Mouse (Mus musculus) intestine, embryonic 15.5 days (tissue): Measurements from ENCODE around the gene Hoxb9. TPM values are rescaled to one million over a fixed set of nuclear protein-coding genes. Genes with fewer than 3 reads are reported as not detected.

ENCODE experiments used
- ATAC-seq: fragments of 200-750 bp; cut with Nextera tagmentation; 2 replicates; pipeline ENCODE4 v1.8.0; 2017; ENCODE audit warnings: moderate TSS enrichment, moderate library complexity
- H3K27ac ChIP-seq: fragments of 300-500 bp; sonication (generic); 2 replicates; pipeline ENCODE4 v1.5.1; 2015; ENCODE audit warnings: mild to moderate bottlenecking, inconsistent platforms
- H3K27me3 ChIP-seq: fragments of 300-500 bp; sonication (generic); replicated peaks from 2 replicates; pipeline ENCODE4 v1.6.1; 2015; ENCODE audit warnings: inconsistent platforms
- H3K36me3 ChIP-seq: fragments of 300-500 bp; sonication (generic); 2 replicates; pipeline ENCODE4 v1.6.1; 2015; ENCODE audit warnings: inconsistent platforms
- H3K4me1 ChIP-seq: fragments of 300-500 bp; sonication (generic); replicated peaks from 2 replicates; pipeline ENCODE4 v1.6.1; 2015; ENCODE audit warnings: inconsistent platforms
- H3K4me2 ChIP-seq: fragments of 300-500 bp; sonication (generic); replicated peaks from 2 replicates; pipeline ENCODE4 v1.6.1; 2015; ENCODE audit warnings: mild to moderate bottlenecking, inconsistent platforms
- H3K4me3 ChIP-seq: fragments of 300-500 bp; sonication (generic); replicated peaks from 2 replicates; pipeline ENCODE4 v1.5.1; 2015; ENCODE audit warnings: inconsistent platforms
- H3K9ac ChIP-seq: fragments of 300-500 bp; sonication (generic); 2 replicates; pipeline ENCODE4 v1.6.1; 2015; ENCODE audit warnings: inconsistent platforms
- H3K9me3 ChIP-seq: fragments of 300-500 bp; sonication (generic); 2 replicates; pipeline ENCODE4 v1.6.1; 2016; ENCODE audit warnings: inconsistent platforms
- WGBS: fragments of 180-500 bp; shearing (Covaris S2); methylation state at CpG from one replicate; pipeline ENCODE4 v1.1.7; 2015; 5-methylcytosine and 5-hydroxymethylcytosine counted together
- polyA plus RNA-seq: library from polyadenylated mRNA; unstranded; fragments of >200 nt; fragmentation: Nextera tagmentation; extraction: Ambion mirVana; gene quantifications from 2 replicates; pipeline ENCODE4 v1.2.1, GENCODE M21; 2015

The Hoxb9 gene
- polyA plus RNA-seq, 1 experiment from 2014 or later, result 1.2 TPM

DNA sequence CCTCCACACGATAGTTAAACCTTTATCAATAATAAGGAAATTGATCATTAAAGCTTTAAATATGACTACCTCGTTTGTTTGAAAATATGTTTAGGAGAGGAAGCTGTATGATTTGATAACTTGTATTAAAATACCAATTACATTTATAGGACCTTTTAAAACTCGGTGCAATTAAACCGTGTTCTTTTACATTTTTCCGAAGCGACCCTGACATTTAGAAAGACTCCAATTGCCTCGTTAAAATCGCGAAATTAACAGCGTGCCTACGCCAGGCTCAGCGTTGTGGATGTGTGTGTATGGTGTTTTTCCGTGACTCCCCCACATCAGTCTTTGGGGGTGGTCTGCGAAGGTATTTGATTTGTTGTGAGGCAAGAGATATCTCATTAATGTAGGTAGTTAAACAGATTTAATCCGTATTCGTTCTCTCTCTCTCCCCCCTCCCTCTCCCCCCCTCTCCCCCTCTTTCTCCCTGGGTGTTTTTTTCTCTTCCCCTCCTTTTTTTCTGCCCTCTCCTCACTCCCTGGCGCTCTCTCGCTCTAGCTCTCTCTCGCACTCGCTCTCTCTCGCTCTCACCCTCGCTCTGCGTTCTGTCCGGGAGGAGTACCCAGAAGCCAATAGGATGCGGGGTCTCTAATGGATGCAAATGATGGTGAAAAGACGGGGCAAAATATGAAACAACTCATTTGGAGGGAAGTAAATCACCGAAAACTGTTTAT lies 10.8 kb downstream of the Hoxb9 start, which contains the start of gene Hoxb8:
Gene Hoxb8 (plus strand): TSS at position 51 of the 716 bp plus-strand sequence.
- no peak for ATAC-seq
- H3K9me3 ChIP-seq, result no peaks in the 10 kb centered on the region
- peak within 1 kb of the TSS; percentile 64; the same call in 1 of the 2 replicates for H3K9ac ChIP-seq
- no peak within 1 kb of the TSS for H3K27ac ChIP-seq
- 4% methylated on average over 27 of the region's 27 CpGs for WGBS
- H3K36me3 ChIP-seq, result no peaks in the 10 kb centered on the region
- H3K4me3 ChIP-seq, result peak within 1 kb of the TSS; percentile 54
- H3K4me1 ChIP-seq, result peaks cover 26% of the 10 kb centered on the region
- H3K27me3 ChIP-seq, result peaks cover 54% of the 10 kb centered on the region
- H3K4me2 ChIP-seq, result peak within 1 kb of the TSS; percentile 81

DNA sequence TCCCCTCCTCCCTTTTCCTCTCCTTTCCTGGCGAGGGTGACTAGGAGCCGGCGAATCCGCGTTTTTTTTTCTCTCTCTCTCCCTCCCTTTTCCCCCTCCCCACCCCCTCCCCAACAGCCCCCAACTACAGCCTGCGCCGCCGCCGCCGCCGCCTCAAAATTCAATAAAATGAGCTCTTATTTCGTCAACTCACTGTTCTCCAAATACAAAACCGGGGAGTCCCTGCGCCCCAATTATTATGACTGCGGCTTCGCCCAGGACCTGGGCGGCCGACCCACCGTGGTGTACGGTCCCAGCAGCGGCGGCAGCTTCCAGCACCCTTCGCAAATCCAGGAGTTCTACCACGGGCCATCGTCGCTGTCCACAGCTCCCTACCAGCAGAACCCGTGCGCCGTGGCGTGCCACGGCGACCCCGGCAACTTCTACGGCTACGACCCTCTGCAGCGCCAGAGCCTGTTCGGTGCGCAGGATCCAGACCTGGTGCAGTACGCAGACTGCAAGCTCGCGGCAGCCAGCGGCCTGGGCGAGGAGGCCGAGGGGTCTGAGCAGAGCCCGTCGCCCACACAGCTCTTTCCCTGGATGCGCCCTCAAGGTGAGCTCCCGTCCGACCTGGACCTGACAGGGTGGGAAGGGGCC lies 11.7 kb downstream of the Hoxb9 start:
- under 1% methylated on average over 49 of the region's 49 CpGs for WGBS
- ATAC-seq, result no peak
- H3K4me3 ChIP-seq, result peak overlapping the region; percentile 54
- H3K4me2 ChIP-seq, result peak overlapping the region; percentile 81
- H3K27ac ChIP-seq, result peak overlapping the region; percentile 77
- peaks cover 23% of the 10 kb centered on the region for H3K4me1 ChIP-seq
- H3K27me3 ChIP-seq, result peaks cover 51% of the 10 kb centered on the region
- H3K9me3 ChIP-seq, result no peaks in the 10 kb centered on the region
- peak overlapping the region; percentile 64 for H3K9ac ChIP-seq
- no peaks in the 10 kb centered on the region for H3K36me3 ChIP-seq

DNA sequence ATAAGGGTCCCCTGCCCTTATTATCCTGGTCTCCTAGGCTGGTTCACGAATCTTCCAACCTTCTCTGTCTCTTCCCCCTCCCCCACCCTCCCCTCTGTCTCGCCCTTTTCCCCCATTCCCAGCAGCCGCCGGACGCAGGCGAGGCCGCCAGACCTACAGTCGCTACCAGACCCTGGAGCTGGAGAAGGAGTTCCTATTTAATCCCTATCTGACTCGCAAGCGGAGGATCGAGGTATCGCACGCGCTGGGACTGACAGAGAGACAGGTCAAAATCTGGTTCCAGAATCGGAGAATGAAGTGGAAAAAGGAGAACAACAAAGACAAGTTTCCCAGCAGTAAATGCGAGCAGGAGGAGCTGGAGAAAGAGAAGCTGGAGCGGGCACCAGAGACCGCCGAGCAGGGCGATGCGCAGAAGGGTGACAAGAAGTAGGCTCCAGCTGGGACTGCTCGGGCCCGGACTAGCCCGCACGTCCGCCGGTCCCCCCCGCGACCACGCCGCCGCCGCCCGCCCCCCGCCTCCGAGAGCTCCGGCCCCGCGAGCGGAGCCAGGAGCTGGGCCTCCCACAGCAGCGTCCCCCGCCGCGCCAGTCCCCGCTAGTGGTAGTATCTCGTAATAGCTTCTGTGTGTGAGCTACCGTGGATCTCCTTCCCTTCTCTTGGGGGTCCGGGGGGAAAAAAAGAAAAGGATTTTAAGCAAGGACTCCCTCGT lies 12.9 kb downstream of the Hoxb9 start:
- H3K27ac ChIP-seq, result peak overlapping the region; percentile 91
- no peaks in the 10 kb centered on the region for H3K36me3 ChIP-seq
- peak overlapping the region; percentile 81 for H3K4me2 ChIP-seq
- peak overlapping the region; percentile 54 for H3K4me3 ChIP-seq
- peaks cover 18% of the 10 kb centered on the region for H3K4me1 ChIP-seq
- H3K9me3 ChIP-seq, result no peaks in the 10 kb centered on the region
- 2% methylated on average over 49 of the region's 49 CpGs for WGBS
- peak overlapping the region; percentile 64 for H3K9ac ChIP-seq
- peaks cover 53% of the 10 kb centered on the region for H3K27me3 ChIP-seq
- peak; percentile 37 for ATAC-seq

DNA sequence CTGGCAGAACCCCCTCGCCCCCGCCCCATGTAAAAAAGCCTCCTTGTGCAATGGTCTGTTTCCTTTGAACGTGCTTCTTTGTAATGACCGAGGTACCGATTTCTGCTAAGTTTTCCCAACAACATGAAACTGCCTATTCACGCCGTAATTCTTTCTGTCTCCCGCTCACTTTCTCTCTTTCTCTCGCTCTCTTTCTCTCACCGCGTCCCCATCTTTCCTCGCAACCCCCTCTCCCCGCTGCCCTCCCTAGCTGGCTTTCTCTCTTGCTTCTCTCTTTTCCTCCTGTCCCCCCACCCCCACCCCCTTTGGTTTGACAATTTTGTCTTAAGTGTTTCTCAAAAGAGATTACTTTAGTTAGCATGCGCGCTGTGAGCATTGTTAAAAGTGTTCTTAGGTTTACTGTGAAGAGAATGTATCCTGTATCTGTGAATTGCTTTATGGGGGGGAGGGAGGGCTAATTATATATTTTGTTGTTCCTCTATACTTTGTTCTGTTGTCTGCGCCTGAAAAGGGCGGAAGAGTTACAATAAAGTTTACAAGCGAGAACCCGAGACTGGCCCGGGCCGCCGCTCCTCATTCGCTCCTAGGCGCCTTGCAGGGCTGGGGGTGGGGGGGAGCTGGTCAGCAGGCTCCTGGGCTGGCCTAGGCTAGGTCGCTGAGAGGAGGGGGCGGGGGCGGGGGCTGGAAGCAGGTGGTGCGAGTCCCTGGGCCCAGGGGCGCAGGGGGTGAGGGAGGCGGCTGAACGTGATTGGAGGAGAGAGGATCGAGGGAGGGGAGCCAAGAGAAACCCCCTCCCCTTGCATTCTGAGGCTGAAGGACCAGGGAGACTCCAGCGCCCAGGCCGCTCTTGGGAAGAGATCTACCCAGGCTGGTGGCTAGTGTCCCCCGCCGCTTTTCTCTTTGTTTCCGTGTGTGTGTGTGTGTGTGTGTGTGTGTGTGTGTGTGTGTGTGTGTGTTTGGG lies 13.8 kb downstream of the Hoxb9 start:
- peak; percentile 83 for ATAC-seq
- no peaks in the 10 kb centered on the region for H3K36me3 ChIP-seq
- peak overlapping the region; percentile 91 for H3K27ac ChIP-seq
- peaks cover 17% of the 10 kb centered on the region for H3K4me1 ChIP-seq
- no peaks in the 10 kb centered on the region for H3K9me3 ChIP-seq
- peak overlapping the region; percentile 81 for H3K4me2 ChIP-seq
- WGBS, result 1% methylated on average over 37 of the region's 37 CpGs
- peak overlapping the region; percentile 64 for H3K9ac ChIP-seq
- H3K4me3 ChIP-seq, result peak overlapping the region; percentile 54
- peaks cover 49% of the 10 kb centered on the region for H3K27me3 ChIP-seq

GRCm38 (mm10) chr11:96285771-96286738 lies 14.8 kb downstream of the Hoxb9 start, which contains the start of gene Hoxb7:
Gene Hoxb7 (plus strand): TSS chr11:96286623.
- H3K27me3 ChIP-seq, result peaks cover 48% of the 10 kb centered on the region
- no peaks in the 10 kb centered on the region for H3K36me3 ChIP-seq
- H3K4me1 ChIP-seq, result peaks cover 17% of the 10 kb centered on the region
- peak within 1 kb of the TSS; percentile 91 for H3K27ac ChIP-seq
- peak within 1 kb of the TSS; percentile 74 for H3K9ac ChIP-seq
- peak within 1 kb of the TSS; percentile 54 for H3K4me3 ChIP-seq
- ATAC-seq, result no peak; the same call in 1 of the 2 replicates
- H3K9me3 ChIP-seq, result no peaks in the 10 kb centered on the region
- under 1% methylated on average over 43 of the region's 43 CpGs for WGBS
- H3K4me2 ChIP-seq, result peak within 1 kb of the TSS; percentile 81

DNA sequence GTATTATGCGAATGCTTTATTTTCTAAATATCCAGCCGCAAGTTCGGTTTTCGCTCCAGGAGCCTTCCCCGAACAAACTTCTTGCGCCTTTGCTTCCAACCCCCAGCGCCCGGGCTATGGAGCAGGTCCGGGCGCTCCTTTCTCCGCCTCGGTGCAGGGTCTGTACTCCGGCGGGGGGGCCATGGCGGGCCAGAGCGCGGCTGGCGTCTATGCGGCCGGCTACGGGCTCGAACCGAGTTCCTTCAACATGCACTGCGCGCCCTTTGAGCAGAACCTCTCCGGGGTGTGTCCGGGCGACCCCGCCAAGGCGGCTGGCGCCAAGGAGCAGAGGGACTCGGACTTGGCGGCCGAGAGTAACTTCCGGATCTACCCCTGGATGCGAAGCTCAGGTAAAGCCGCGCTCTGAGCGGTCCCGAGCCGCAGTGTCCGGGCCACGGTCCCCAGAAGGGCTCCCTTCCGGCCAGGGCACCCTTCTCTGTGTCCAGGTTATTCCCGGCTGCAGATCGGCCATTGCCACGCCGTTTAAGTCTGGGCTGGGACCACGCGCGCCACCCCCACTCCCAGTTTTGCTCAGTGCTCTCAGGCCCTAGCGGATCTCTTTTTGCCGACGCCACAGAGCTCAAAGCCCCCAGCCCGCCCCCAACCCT lies 15.6 kb downstream of the Hoxb9 start:
- Histone ChIP-seq H3K4me3 (peak overlapping the region; percentile 54), H3K9ac (peak overlapping the region; percentile 74), H3K27ac (peak overlapping the region; percentile 91), H3K27me3 (peaks cover 46% of the 10 kb centered on the region), H3K4me2 (peak overlapping the region; percentile 81), H3K4me1 (peaks cover 17% of the 10 kb centered on the region), H3K36me3 (no peaks in the 10 kb centered on the region), H3K9me3 (no peaks in the 10 kb centered on the region)
- no peak for ATAC-seq
- 1% methylated on average over 55 of the region's 55 CpGs for WGBS

GRCm38 (mm10) chr11:96287411-96287810 lies 16.2 kb downstream of the Hoxb9 start:
- H3K4me3 ChIP-seq, result peak overlapping the region; percentile 54
- no peak for ATAC-seq
- H3K27ac ChIP-seq, result peak overlapping the region; percentile 91; the same call in 1 of the 2 replicates
- peaks cover 50% of the 10 kb centered on the region for H3K27me3 ChIP-seq
- 7% methylated on average over 9 of the region's 9 CpGs for WGBS
- no peaks in the 10 kb centered on the region for H3K36me3 ChIP-seq
- peak overlapping the region; percentile 74 for H3K9ac ChIP-seq
- H3K4me1 ChIP-seq, result peaks cover 17% of the 10 kb centered on the region
- H3K9me3 ChIP-seq, result no peaks in the 10 kb centered on the region
- peak overlapping the region; percentile 81 for H3K4me2 ChIP-seq

- H3K4me1 ChIP-seq, result peaks cover 10% of the 10 kb centered on the region; the same call in 1 of the 2 replicates
- H3K9ac ChIP-seq, result no peak overlapping the region
- H3K4me2 ChIP-seq, result no peak overlapping the region
- no peaks in the 10 kb centered on the region for H3K9me3 ChIP-seq
- H3K36me3 ChIP-seq, result no peaks in the 10 kb centered on the region
- no peak overlapping the region for H3K27ac ChIP-seq
- WGBS, result 46% methylated on average over 1 of the region's 1 CpGs
- no peak overlapping the region for H3K4me3 ChIP-seq
- no peak for ATAC-seq
- peaks cover 55% of the 10 kb centered on the region for H3K27me3 ChIP-seq
Observed at GRCm38 (mm10) chr11:96288455-96289221, 17.4 kb downstream of the Hoxb9 start.

- Histone ChIP-seq H3K36me3 (no peaks in the 10 kb centered on the region), H3K4me1 (peaks cover 10% of the 10 kb centered on the region; the same call in 1 of the 2 replicates), H3K27me3 (peaks cover 58% of the 10 kb centered on the region), H3K9me3 (no peaks in the 10 kb centered on the region), H3K4me2 (no peak overlapping the region), H3K27ac (no peak overlapping the region), H3K9ac (no peak overlapping the region), H3K4me3 (no peak overlapping the region)
- WGBS, result 39% methylated on average over 21 of the region's 21 CpGs
- no peak for ATAC-seq
Observed at GRCm38 (mm10) chr11:96289293-96289692, 18.0 kb downstream of the Hoxb9 start.

DNA sequence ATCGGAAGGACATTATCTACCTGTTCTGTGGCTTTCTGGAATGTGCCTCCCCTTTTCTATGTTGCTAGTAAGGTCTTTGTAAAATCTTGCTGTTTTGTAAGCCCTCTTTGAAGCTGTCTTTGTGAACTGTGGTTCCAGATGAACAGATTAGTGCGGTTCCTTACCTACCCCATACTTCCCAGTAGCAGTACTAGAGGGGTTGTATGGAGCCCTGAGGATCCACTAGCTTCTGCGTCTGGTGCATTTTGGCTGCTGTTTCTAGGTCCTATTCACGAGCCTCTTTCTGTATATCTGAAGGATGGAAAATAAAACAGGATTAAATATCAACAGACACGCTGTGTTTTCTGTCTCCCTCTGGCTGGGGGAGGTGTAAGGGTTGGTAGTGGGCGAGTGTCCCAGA lies 18.6 kb downstream of the Hoxb9 start:
- Histone ChIP-seq H3K36me3 (no peaks in the 10 kb centered on the region), H3K4me1 (peaks cover 13% of the 10 kb centered on the region; the same call in 1 of the 2 replicates), H3K9me3 (no peaks in the 10 kb centered on the region), H3K4me3 (no peak overlapping the region), H3K4me2 (no peak overlapping the region), H3K27me3 (peaks cover 59% of the 10 kb centered on the region), H3K9ac (no peak overlapping the region), H3K27ac (no peak overlapping the region)
- ATAC-seq, result no peak
- 47% methylated on average over 6 of the region's 6 CpGs for WGBS
